Mouse (Mus musculus) monocyte, adult 2 months (primary cell): Measurements from ENCODE around the gene Oasl1.
"Not testable (repeated sequence)": the region's sequence is repeated elsewhere in the genome, so short reads cannot be mapped to it uniquely, and the experiment has no call there.

Source experiments
- DNase-seq, 2 experiments: peaks; one replicate each; pipeline ENCODE4 v3.0.0; 2022; ENCODE audit warnings: low spot score in 2 of 2, low read depth in 1 of 2

Oasl1 gene

GRCm38 (mm10) chr5:114922998-114923473 lies at the start of gene Oasl1:
Oasl1 (plus strand) TSS chr5:114923240.
- DNase-seq = peak in 1 of 2 experiments; percentile 62

GRCm38 (mm10) chr5:114875858-114876257 lies 47.2 kb upstream of the Oasl1 start:
- no peak for DNase-seq

- no peak for DNase-seq
These were observed 46.7 kb upstream of the Oasl1 start for GRCm38 (mm10) chr5:114876331-114876730.

- no peak for DNase-seq
These were observed 45.6 kb upstream of the Oasl1 start for GRCm38 (mm10) chr5:114877487-114877886.

GRCm38 (mm10) chr5:114879399-114879798 lies 43.6 kb upstream of the Oasl1 start:
- no peak for DNase-seq

- DNase-seq = not testable (repeated sequence)
These were observed 40.7 kb upstream of the Oasl1 start for GRCm38 (mm10) chr5:114882319-114882718.

GRCm38 (mm10) chr5:114883022-114883421 lies 40.0 kb upstream of the Oasl1 start:
- no peak for DNase-seq

GRCm38 (mm10) chr5:114886801-114887200 lies 36.2 kb upstream of the Oasl1 start:
- DNase-seq = no peak

- no peak for DNase-seq
These were observed 34.0 kb upstream of the Oasl1 start for GRCm38 (mm10) chr5:114888995-114889394.

- DNase-seq = no peak
These were observed 27.5 kb upstream of the Oasl1 start for GRCm38 (mm10) chr5:114895542-114895941.

- DNase-seq = no peak
These were observed 26.2 kb upstream of the Oasl1 start, which contains the start of gene Oasl2 for GRCm38 (mm10) chr5:114896688-114897373. Oasl2 (plus strand) TSS chr5:114896936.

- no peak for DNase-seq
These were observed 25.7 kb upstream of the Oasl1 start for GRCm38 (mm10) chr5:114897374-114897793.

GRCm38 (mm10) chr5:114898857-114899256 lies 24.2 kb upstream of the Oasl1 start:
- no peak for DNase-seq

- no peak for DNase-seq
These were observed 20.6 kb upstream of the Oasl1 start for GRCm38 (mm10) chr5:114902413-114902812.

- DNase-seq = no peak
These were observed 14.3 kb upstream of the Oasl1 start for GRCm38 (mm10) chr5:114908598-114909305.

- DNase-seq = no peak
These were observed 9.4 kb upstream of the Oasl1 start for GRCm38 (mm10) chr5:114913686-114914085.

GRCm38 (mm10) chr5:114914855-114915254 lies 8.2 kb upstream of the Oasl1 start:
- DNase-seq = no peak

GRCm38 (mm10) chr5:114915854-114916253 lies 7.2 kb upstream of the Oasl1 start:
- DNase-seq = no peak

- peak in 1 of 2 experiments; percentile 11 for DNase-seq
These were observed 6.3 kb upstream of the Oasl1 start for GRCm38 (mm10) chr5:114916777-114917176.

GRCm38 (mm10) chr5:114917357-114917756 lies 5.7 kb upstream of the Oasl1 start:
- DNase-seq = not testable (repeated sequence)

- DNase-seq = peak; percentile 72
These were observed 1.3 kb upstream of the Oasl1 start for GRCm38 (mm10) chr5:114921551-114922365.
